Mouse (Mus musculus) gastrocnemius, adult 18-20 months (tissue): ENCODE data around the gene Myt1. TPM values are rescaled to one million over a fixed set of nuclear protein-coding genes. Genes with fewer than 3 reads are reported as not detected.

Experiments
- DNase-seq: peaks from one replicate; pipeline ENCODE4 v3.0.0; 2021; ENCODE audit warnings: low spot score
- long read RNA-seq, 2 experiments: library from polyadenylated mRNA; stranded (forward); transcript quantifications; one replicate each; pipeline ENCODE4 v2.0.0; 2021
- total RNA-seq, 2 experiments: library from RNA; stranded (reverse); gene quantifications; 2 replicates each; pipeline ENCODE4 v1.2.3; 2021

The Myt1 gene
- not detected for total RNA-seq
- long read RNA-seq, experiment 1, result 0 reads
- long read RNA-seq, experiment 2, result 0 reads

DNA sequence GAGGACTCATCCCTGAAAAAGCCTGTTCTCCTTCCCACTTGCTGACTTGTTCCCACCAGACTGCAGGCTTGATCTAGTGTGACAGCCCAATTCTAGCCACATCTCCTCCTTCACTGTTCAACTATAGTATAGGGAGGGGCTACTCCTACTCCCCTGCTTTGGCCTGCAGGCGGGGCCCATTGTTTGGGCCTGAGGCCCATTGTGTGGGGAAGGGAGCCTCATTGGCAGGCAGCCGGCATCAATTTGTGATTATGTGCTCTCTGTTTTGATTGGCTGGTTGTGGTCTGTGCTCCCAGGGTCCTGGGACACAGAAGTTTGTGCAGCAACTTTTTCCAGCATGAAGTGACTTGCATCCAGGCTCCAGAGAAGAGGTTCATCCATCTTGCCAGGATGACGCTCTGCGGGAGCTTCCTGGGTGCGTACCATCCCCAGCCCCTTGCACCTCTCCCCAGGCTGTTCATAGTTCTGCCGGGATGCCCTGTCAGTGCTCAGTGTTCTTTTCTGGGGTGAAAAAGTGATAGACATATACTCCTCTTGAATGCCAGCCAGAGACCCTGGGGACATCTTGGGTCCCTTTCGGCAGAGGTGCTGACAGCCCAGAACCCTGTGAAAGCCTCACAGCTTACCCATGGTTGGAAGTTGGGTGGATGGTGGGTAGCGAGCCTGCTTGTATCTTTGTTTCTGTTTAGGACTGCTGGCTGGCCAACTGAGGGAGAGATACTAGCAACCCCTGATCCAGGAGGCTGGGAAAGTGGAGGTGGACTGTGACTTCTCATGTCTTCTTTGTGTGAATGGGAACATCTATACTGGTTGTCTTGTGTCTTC lies at the start of gene Myt1:
Myt1 (plus strand) TSS at position 327 of the 825 bp plus-strand sequence.
- DNase-seq, result no peak

DNA sequence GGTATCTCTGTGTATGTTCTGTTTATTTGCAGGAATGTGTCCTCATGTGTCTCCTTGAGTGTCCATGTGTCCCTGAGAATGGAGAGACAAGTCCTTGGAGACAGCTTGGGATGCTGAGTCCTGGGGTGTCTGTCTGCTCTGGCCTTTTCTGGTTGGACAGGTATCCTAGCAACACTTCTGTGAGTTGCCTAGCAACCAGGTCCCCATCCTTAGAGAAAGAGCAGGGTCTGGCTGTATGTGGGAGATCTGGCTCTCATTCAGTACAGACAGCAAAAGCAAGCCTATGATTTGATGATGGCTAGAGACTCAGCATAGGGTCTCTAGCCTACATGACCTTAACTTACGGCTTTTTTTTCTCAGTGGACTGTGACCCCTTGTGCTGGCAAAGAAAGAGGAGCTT lies 49.4 kb upstream of the Myt1 start:
- DNase-seq, result no peak

GRCm38 (mm10) chr2:181714903-181715326 lies 48.2 kb upstream of the Myt1 start, which contains the start of gene Oprl1:
TSS of gene Oprl1 (plus strand) at chr2:181715016.
- no peak for DNase-seq

- DNase-seq, result no peak
Measured at GRCm38 (mm10) chr2:181715382-181715781, 47.8 kb upstream of the Myt1 start.

- no peak for DNase-seq
Measured at GRCm38 (mm10) chr2:181716991-181717390, 46.1 kb upstream of the Myt1 start.

DNA sequence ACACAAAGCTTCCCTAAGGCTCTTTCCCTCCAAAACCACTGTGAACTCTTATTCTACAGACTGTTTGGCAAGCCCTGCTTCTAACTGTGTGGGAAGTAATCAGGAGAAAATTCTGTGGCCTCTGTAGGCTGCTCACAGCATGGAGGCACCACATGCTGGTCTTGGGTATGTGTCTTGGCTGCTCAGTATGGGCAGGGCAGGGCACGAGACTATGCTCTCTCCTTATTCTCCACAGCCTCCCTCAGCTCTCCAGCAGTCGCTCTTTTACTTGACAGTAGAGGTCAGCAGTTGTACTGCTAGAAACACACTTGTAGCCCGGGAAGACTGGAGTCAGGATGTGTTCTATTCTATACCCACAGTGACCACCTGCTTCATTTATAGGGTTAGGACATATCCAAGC lies 43.1 kb upstream of the Myt1 start:
- DNase-seq, result no peak

DNA sequence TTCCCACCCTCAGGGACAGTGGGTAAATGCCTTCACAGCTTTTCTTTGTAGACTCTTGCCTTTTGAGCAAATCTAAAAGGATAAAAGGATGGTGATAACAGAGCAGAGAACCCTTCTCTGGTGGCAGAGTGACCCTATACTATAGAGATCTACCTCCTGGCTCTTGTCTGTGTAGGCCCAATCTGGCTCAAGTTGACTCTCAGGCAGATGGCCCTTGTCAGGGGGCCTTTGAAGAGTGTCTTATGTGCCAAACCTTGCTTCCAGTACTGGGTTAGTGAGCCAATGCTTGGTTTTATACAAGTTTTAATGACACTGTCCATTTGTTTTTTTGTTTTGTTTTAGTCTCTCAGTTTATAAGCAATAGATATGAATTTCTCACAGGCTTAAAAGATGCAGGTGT lies 41.9 kb upstream of the Myt1 start:
- DNase-seq, result no peak

DNA sequence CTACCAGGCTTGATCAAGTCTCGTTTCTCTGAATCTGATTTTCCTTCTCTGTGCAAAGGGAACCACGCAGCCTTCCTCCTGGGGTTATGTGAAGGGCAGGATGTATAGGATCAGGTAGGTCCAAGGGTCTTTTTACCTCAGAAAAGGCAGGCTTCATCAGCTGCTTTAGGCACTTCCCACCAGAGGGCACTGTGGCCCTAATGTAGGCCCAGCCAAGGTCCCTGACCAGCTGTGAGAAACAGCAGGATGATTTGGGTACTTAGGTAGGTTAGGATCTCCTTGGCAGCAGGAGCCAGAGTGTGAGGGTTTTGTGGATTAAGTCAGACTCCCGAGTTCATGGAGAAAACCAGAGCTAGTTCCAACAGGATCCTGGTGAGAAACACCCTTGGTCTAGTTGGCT lies 40.9 kb upstream of the Myt1 start:
- DNase-seq, result no peak

- no peak for DNase-seq
Measured at GRCm38 (mm10) chr2:181727659-181728262, 35.4 kb upstream of the Myt1 start.

DNA sequence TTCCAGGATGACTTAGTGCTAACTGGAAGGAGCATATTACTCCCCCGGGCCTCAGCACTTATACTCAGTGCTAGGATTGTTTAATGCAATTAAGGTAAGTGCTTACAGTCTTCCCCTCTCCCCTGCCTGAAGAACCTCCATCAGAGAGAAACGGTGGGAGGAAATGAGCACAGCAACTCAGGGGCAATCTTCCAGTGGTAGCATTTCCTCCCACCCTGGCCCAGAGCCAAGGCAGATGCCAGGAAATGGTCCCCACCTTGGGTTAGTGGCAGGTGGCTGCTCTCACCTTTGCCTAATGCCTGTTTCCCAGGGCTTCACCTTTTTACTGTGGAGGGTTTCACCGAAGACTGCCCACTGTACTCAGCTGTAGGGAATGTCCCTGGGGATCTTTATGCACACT lies 33.1 kb upstream of the Myt1 start:
- DNase-seq, result no peak

- no peak for DNase-seq
Measured at GRCm38 (mm10) chr2:181752626-181753025, 10.5 kb upstream of the Myt1 start.

DNA sequence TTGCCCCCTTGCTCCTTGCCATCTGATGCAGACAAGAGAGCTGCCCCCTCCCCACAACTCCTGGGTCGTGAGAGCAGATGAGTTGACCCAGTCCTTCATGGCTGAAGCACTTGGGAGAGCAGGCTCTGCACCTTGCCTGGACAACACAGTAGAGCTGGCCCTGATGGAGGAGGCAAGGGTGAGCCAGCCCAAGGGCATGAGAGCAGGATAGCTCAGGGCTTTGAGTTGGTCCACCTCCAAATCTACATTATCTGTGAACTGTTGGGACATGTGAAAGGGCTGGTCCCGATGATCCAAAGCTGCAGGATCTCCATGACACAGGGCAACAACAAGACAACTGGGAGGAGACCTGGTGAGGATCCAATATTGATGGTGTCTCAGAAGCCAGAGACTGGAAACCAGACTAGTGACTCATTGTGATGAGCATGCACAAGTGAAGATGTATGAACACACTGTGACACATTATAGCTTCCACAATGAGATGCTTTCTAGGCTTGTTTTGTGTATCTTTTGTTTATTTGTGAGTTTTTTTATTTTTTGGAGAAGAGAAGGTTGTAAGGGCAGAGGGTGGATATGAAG lies 4.9 kb upstream of the Myt1 start:
- no peak for DNase-seq

DNA sequence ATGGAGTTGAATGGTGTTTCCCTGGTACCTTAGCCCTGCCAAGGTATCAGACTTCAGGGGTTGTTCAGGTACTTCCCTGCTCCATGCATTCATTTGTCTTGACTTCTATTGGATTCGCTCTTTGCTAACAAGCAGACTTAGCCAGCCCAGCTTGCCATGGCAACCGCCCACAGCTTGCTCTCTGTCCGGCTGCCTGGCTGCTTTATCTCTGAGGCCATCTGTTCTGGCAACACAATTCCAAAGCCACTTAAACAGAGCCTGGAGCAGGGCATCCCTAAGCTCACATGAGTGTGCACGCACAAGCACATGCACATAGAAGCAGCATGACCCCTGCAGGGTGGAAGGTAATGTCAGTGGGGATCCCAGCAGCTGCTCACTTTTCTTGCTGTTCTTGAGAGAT lies 4.1 kb upstream of the Myt1 start:
- no peak for DNase-seq

- DNase-seq, result no peak
Measured at GRCm38 (mm10) chr2:181763886-181764527, 875 bp downstream of the Myt1 start.

DNA sequence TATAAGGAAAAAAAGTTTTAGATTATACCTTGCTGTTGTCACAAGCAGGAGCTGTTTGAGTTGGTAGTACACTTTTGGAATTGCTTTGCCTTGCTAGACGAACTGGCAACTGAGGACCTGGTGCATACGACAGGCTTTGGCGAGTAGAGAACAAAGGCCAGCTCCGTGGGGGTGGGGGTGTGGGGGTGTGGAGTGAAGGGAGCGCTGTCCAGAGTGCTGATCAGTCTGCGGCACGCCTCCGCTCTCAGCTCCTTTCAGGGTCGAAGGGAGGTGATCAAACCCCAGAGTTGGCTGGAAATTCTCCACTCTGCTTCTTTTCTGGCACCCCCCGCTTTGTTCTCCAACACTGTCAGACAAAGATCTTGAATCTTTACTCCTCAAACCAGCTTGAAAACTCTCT lies 1.5 kb downstream of the Myt1 start:
- DNase-seq, result no peak

DNA sequence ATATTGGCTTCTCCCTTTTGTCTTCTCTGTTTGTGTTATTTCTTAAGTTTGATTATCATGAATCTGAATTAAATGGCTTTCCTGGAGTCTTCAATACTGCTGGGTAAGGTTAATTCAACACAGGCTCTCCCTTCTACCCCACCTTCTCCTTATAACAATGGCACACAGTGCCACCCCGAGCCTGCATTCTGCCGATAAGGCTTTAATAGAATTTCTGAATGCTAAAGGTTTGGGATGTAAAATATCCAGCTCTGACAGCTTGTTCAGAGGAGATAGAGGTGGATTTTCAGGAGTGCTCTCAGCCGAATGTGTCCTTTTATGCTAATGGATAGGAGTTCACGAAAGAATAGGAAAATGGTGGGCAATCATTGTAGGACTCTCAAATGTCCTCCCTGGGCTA lies 2.1 kb downstream of the Myt1 start:
- no peak for DNase-seq

GRCm38 (mm10) chr2:181766672-181767557 lies 3.8 kb downstream of the Myt1 start:
- no peak for DNase-seq

DNA sequence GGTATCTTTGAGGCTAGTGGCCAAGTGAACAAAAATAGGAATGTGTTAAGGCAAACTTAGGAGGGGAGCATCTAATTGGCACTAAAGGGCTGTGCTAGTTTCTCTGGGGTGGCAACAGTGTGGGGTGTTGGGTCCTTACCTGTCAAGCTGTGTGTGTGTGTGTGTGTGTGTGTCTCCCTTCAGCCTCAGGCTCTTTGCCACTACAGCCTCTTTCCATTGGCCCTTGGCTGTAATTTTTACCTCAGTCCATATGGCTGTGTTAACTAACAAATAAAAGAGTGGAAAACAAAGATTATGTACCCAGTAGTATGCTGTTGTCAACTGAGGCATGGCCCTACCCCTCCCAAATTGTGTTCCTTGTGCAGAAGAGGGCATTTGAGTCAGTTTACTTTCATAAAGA lies 5.3 kb downstream of the Myt1 start:
- DNase-seq, result no peak

- DNase-seq, result no peak
Measured at GRCm38 (mm10) chr2:181769397-181769796, 6.3 kb downstream of the Myt1 start.

DNA sequence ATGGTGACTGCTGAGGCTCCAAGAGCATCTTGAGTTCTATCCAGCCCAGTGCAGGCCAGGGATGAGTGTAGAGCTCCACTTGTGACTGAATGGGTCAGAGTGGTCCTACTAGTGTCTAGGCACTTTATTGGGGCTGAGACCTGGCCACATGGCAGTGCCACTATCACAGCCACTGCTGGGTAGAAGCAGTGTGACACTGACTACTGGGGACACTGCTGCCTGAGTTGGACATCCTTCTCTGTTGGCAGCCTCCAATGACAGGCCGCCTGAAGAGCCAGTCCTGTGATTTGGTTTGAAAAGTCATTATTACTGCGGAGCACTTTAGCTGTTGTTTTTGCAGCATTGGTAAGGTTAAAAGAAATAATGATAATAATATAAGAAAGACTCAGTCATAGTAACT lies 10.1 kb downstream of the Myt1 start:
- DNase-seq, result no peak

DNA sequence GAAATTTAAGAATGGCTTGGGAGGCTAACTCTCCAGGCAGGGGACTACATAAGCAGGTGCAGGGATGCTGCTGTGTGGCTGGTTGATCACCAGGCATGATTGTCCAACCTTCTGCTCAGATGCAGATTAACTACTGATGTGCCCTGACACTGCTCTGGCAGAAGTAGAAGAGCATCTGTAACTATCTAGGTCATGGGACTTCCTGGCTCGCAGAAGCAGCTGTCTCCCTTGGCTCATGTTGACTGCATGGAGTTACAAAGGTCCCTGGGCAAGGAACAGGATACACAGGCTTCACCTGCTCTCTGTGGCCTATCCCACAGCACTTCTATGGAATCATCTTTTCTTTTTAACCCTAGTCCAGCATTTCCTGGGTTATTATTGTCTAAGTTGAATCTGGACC lies 12.7 kb downstream of the Myt1 start:
- no peak for DNase-seq
